Mouse (Mus musculus) thymus, adult 2 months (tissue): ENCODE results near the gene Tnfsfm13. TPM values are rescaled to one million over a fixed set of nuclear protein-coding genes. Genes with fewer than 3 reads are reported as not detected.
"Not testable (repeated sequence)": the region's sequence is repeated elsewhere in the genome, so short reads cannot be mapped to it uniquely, and the experiment has no call there.

Source experiments
- DNase-seq: peaks from one replicate; pipeline ENCODE4 v3.0.0; 2021
- H3K27ac ChIP-seq: fragments of 200-500 bp; 2 replicates; pipeline ENCODE4 v1.5.1; 2012; ENCODE audit warnings: low read length, control low read depth; ENCODE audit not compliant: control insufficient read depth, insufficient read depth
- H3K27me3 ChIP-seq: fragments of 200-500 bp; 2 replicates; pipeline ENCODE4 v1.6.1; 2012; ENCODE audit warnings: mild to moderate bottlenecking, low read length, moderate library complexity, mixed read lengths; ENCODE audit not compliant: control insufficient read depth, insufficient read depth
- H3K36me3 ChIP-seq: fragments of 200-500 bp; 2 replicates; pipeline ENCODE4 v1.6.1; 2012; ENCODE audit warnings: mild to moderate bottlenecking, low read length, moderate library complexity; ENCODE audit not compliant: control insufficient read depth, insufficient read depth
- H3K4me1 ChIP-seq: fragments of 200-500 bp; replicated peaks from 2 replicates; pipeline ENCODE4 v1.6.1; 2012; ENCODE audit warnings: low read length; ENCODE audit not compliant: control insufficient read depth, insufficient read depth
- H3K4me3 ChIP-seq: fragments of 200-500 bp; 2 replicates; pipeline ENCODE4 v1.5.1; 2012; ENCODE audit warnings: mild to moderate bottlenecking, low read length, control low read depth, moderate library complexity; ENCODE audit not compliant: control insufficient read depth, insufficient read depth
- CTCF ChIP-seq: fragments of 200-500 bp; IDR thresholded peaks from 2 replicates; pipeline ENCODE4 v1.5.1; 2012; ENCODE audit warnings: mild to moderate bottlenecking, control low read depth, low read length, moderate library complexity, borderline replicate concordance; ENCODE audit not compliant: control insufficient read depth, poor library complexity, insufficient read depth; ENCODE audit errors: extremely low read depth
- POLR2A ChIP-seq: fragments of 200-500 bp; IDR thresholded peaks from 2 replicates; pipeline ENCODE4 v1.6.1; 2012; ENCODE audit warnings: mild to moderate bottlenecking, low read length, control low read depth, moderate library complexity; ENCODE audit not compliant: control insufficient read depth, poor library complexity, insufficient read depth; ENCODE audit errors: extremely low read depth
- WGBS: fragments of 180-500 bp; shearing (Covaris S2); methylation state at CpG from one replicate; pipeline ENCODE4 v1.1.7; 2018; 5-methylcytosine and 5-hydroxymethylcytosine counted together
- polyA plus RNA-seq: library from polyadenylated mRNA; depleted of rRNA; stranded (reverse); fragments of >200 nt; gene quantifications from 2 replicates; pipeline ENCODE4 v1.2.3, GENCODE M21; 2012; rRNA removed

Gene Tnfsfm13
- 2.7 and 3.4 TPM in 2 replicates for polyA plus RNA-seq

GRCm38 (mm10) chr11:69695361-69696181 is at the start of gene Tnfsfm13, which contains the start of gene Tnfsf12:
Tnfsfm13 (minus strand) TSS chr11:69696098.
Tnfsf12 (minus strand) TSS chr11:69695849.
- no peaks in the 10 kb centered on the region for H3K4me1 ChIP-seq
- peak within 1 kb of the TSS; percentile 34 for H3K4me3 ChIP-seq
- TF ChIP-seq CTCF (no peak), POLR2A (no peak)
- 22% methylated on average over 40 of the region's 41 CpGs for WGBS
- no peak within 1 kb of the TSS for H3K27ac ChIP-seq
- H3K36me3 ChIP-seq: no peaks in the 10 kb centered on the region
- peaks cover 3% of the 10 kb centered on the region; the same call in 1 of the 2 replicates for H3K27me3 ChIP-seq
- DNase-seq: no peak

DNA sequence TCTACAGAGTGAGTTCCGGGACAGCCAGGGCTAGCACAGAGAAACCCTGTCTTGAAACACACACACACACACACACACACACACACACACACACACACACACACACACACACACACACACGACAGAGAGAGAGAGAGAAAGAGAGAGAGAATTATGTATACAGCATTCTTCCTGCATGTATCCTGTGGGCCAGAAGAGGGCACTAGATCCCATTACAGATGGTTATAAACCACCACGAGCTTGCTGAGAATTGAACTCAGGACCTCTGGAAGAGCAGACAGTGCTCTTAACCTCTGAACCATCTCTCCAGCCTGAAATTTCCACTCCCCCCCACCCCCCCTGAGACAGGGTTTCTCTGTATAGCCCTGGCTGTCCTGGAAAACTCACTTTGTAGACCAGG is 35.5 kb upstream of the Tnfsfm13 start:
- H3K27ac ChIP-seq, H3K4me1 ChIP-seq, DNase-seq, H3K4me3 ChIP-seq, H3K27me3 ChIP-seq: not testable (repeated sequence)
- WGBS: 81% methylated on average over 2 of the region's 3 CpGs
- H3K36me3 ChIP-seq: peaks cover 26% of the 10 kb centered on the region

GRCm38 (mm10) chr11:69729063-69729462 is 33.2 kb upstream of the Tnfsfm13 start:
- no peaks in the 10 kb centered on the region for H3K27me3 ChIP-seq
- no peak overlapping the region for H3K4me3 ChIP-seq
- H3K36me3 ChIP-seq: peaks cover 3% of the 10 kb centered on the region
- 47% methylated on average over 3 of the region's 3 CpGs for WGBS
- TF ChIP-seq CTCF (no peak), POLR2A (no peak)
- H3K27ac ChIP-seq: no peak overlapping the region
- H3K4me1 ChIP-seq: no peaks in the 10 kb centered on the region
- DNase-seq: peak; percentile 68

DNA sequence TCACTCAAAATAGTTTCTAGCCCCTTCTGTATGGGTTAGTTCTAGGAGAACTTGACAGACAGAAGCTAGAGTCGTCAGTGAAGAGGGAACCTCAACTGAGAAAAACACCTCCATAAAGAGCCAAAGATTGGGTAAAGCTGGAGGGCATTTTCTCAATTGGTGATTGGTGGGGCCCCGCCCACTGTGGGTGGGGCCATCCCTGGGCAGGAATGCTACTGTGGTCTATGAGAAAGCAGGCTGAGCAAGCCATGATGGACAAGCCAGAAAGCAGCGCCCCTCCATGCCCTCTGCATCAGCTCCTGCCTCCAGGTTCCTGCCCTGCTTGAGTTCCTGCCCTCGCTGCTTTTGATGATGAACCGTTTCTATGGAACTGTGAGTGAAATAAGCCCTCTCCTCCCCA is 30.1 kb upstream of the Tnfsfm13 start:
- no peaks in the 10 kb centered on the region for H3K4me1 ChIP-seq
- no peaks in the 10 kb centered on the region for H3K36me3 ChIP-seq
- H3K4me3 ChIP-seq: no peak overlapping the region
- H3K27me3 ChIP-seq: no peaks in the 10 kb centered on the region
- 67% methylated on average over 5 of the region's 5 CpGs for WGBS
- H3K27ac ChIP-seq: no peak overlapping the region
- no peak for TF ChIP-seq POLR2A
- DNase-seq: no peak

DNA sequence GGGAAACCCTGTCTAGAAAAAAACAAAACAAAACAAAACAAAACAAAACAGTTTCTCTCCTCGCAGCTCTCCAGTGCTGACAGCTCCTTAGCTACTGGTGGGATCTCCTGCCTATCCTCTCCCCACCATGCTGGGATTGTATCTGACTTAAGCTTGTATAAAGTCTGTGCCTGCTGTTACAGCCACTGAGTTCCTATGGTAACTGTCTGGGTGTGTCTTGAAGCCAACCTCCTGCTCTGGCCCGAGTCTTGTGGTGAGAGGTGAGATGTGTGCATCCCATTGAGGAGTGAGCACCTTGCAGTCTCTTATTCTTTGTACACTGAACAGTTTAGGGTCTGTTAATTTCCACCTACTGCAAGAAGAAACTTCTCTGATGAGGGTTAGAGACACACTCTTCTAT is 27.2 kb upstream of the Tnfsfm13 start:
- H3K4me1 ChIP-seq: no peaks in the 10 kb centered on the region
- no peaks in the 10 kb centered on the region for H3K36me3 ChIP-seq
- no peak for TF ChIP-seq CTCF
- TF ChIP-seq POLR2A: no peak
- no peak overlapping the region for H3K27ac ChIP-seq
- WGBS: 67% methylated on average over 2 of the region's 2 CpGs
- no peaks in the 10 kb centered on the region for H3K27me3 ChIP-seq
- DNase-seq: no peak
- no peak overlapping the region for H3K4me3 ChIP-seq

DNA sequence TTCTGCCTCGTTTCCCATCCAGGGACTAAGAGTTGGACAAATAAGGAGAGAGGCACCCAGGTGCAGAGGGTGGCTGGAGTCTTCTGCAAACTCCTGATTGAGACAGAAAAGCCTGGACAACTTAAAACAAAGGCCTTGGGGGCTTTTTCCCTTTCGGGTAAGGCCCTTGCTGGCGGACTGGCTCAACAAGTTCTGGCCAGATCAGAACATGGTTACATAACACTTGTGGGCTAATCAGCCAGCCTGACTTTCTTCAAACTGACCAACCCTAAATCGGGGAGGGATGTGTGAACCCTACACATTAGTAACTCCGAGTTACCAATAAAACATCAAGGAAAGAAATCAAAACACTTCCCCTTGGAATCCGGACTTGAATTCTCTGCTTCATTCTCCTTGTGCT is 25.0 kb upstream of the Tnfsfm13 start:
- no peak for DNase-seq
- no peaks in the 10 kb centered on the region for H3K4me1 ChIP-seq
- no peaks in the 10 kb centered on the region for H3K36me3 ChIP-seq
- TF ChIP-seq CTCF (no peak), POLR2A (no peak)
- no peaks in the 10 kb centered on the region for H3K27me3 ChIP-seq
- no peak overlapping the region for H3K27ac ChIP-seq
- H3K4me3 ChIP-seq: no peak overlapping the region
- WGBS: 90% methylated on average over 6 of the region's 6 CpGs

- Histone ChIP-seq H3K36me3 (no peaks in the 10 kb centered on the region), H3K4me1 (no peaks in the 10 kb centered on the region), H3K27me3 (no peaks in the 10 kb centered on the region), H3K4me3 (no peak overlapping the region), H3K27ac (no peak overlapping the region)
- WGBS: 79% methylated on average over 6 of the region's 6 CpGs
- DNase-seq: no peak
- TF ChIP-seq POLR2A (no peak), CTCF (no peak)
Observed at GRCm38 (mm10) chr11:69719423-69719822, 23.5 kb upstream of the Tnfsfm13 start.
